Mouse (Mus musculus): ENCODE results near the gene Vamp1.
A peak's percentile ranks its signal among the peaks of the same experiment; 100 is the strongest.
"Not testable (repeated sequence)": the region's sequence is repeated elsewhere in the genome, so short reads cannot be mapped to it uniquely, and the experiment has no call there.

Gene Vamp1

DNA sequence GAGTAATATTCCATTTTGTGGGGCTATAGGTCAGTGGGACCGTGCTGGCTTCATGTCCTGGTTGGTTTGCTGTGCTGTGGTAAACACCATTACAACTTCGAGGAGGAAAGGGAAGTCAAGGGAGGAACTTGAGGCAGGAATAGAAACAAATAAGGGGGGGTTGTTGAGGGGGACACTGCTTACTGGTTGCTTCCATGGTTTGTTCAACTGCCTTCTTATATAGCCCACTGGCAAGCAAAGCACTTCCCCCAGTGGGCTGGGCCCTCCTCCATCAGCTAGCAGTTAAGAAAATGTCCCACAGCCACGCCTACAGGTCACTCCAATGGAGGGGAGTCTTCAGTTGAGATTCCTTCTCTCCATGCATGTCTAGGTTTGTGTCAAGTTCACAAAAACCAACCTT, 36.9 kb downstream of the Vamp1 start:
- DNase-seq = no peak

DNA sequence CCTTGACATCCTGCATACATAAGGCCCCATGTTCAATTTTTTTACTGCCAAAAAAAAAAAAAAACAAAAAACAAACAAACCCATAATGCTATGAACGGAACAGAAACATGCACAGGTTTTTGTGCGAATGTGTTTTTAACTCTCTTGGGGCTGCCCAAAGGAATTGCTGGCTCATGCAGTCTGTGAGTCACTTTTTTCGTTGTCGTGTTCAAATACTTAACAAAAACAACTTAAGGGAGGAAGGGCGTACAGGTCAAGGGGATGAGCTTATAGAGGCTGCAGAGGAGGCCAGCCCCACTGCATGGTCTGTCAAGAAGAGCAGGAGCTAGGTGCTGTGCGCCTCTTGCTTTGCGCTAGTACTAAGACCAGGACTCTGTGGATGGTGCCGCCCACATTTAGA, 37.4 kb downstream of the Vamp1 start:
- no peak for DNase-seq

DNA sequence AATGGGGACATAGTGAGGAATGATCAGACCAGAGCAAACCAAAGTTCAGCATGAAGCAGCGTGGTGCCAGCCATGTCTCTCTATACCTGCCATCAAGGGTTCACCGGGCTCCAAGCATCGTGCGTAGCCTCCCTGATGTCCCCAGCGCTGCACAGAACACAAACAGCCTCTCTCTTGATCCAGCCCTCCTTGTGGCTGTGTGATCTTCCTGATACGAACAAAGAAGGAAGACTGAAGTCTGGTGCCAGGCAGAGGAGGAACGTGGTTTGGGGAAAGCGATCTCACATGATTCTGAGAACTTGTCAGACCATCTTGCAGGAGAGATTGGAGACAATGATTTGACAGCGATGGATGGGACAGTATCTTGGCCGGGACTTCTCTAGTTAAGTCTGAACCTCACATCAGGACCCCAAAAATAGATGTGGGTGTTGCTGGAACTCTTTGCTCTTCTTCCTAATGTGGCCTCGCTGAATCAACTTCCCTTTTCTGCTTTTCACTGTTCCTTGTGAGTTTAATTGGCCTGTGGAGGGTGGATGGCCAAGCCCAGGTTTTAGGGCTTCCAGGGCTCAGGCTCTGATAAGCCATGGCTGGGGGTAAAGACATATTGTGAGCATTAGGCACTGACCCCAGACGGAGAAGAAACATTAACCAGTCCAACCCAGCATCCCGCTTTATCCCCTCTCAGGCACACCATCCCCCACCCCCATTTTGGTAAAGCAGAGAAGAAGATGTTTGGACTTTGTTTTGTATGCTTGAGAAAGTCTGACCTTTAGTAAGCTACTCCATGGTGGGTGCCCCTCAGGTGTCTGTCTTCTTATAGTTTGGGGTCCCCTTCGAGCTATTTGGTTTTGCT, 38.7 kb downstream of the Vamp1 start:
- DNase-seq = no peak

DNA sequence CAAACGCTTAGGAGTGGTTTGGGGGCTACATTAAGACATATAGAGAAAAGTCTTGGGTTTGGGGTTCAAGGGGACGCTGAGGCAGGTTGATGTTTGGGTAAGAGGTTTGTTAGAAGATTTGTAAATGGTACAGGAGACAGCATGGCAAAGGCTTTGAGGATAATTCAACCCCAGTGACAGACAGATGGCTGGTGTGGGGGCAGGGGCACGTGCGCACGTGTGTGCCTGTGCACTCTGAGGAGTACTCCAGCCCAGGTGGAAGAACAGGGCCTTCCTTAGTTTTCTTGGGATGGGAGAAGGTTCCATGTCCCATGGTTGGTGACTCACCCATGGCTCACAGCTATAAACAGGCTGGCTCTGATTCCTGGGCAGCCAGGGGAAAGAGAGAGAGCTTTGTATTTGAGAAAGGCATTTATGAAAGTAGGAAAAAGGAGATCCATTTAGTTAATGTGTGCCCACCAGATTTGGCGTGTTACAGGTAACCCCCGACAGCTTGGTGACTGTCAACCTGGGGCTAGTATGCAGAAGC, 40.2 kb downstream of the Vamp1 start:
- no peak for DNase-seq

DNA sequence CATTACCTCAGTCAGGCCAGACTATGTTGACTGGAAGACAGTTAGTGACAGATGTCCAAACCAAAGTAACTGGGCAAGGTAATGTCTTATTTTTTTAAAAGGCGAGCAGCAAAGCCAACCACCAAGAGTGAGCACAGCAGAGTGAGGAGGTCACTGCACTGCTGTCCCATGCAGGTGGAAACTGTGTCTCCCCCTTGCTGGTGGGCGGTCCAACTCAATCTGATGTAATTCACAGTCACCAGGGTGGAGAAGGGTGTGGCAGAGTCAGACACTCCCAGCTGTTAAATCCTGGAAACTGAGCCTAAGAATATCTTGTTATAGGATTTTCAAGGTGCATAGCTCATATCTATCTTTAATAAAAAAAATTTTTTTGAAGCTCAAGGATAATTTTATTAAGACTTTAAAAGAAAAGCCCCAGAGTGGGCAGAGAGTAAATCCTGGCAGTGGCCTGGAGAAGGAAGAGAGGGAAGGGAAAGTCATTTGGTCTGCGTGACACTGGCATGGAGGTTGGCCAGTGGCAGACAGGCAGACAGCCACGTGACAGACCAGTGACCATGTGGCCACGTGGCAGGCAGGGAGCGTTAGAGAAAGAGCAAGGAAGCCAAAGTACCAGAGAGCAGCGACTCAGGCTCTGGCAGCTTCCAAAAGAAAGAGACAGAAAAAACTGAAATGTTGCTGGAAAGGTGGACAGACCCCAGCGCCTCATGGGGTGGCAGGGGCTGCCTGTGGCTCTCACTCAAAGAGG, 41.0 kb downstream of the Vamp1 start:
- DNase-seq = no peak

DNA sequence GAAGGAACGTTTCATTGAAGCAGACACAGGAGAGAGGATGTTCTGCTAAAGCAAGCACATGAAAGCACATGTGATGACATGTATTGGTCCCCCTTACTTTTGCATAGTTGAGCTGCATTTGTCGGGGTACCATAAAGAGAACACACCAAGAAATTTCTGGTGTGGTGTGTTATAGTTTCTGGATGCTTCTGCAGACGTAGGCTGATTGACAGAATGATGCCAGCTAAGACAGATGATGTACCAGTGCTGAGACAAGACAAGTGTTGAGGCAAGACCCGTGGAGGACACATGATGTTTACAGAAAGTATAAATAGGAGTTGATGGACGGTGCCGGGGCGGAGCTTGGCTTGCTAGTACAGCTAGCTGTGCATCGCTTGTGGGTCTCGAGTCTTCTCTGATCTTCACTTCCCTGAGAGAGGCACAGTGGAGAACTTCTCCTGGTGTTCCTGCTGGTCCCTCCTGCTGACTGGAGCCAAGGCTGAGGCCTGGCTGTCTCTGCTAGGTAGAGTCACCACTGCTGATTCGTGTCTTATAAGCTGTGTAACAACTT, 44.7 kb downstream of the Vamp1 start:
- no peak for DNase-seq

DNA sequence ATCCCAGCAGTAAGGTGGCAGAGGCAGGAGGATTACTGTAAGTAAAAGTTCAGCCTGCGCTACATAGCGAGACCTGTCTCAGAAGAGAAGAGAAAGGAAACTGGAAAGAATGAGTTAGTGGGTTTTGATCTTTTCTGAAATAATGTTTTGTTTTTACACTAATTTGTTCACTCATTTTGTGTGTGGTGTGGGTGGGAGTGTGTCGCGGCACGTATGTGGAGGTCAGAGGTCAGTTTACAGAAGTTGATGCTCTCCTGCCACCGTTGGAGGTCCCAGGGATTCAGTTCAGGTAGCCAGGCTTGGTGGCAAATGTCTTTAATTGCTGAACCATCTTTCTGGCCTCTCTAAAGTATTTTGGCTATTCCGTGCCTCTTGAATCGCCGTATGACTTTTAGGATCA, 48.9 kb downstream of the Vamp1 start:
- no peak for DNase-seq

DNA sequence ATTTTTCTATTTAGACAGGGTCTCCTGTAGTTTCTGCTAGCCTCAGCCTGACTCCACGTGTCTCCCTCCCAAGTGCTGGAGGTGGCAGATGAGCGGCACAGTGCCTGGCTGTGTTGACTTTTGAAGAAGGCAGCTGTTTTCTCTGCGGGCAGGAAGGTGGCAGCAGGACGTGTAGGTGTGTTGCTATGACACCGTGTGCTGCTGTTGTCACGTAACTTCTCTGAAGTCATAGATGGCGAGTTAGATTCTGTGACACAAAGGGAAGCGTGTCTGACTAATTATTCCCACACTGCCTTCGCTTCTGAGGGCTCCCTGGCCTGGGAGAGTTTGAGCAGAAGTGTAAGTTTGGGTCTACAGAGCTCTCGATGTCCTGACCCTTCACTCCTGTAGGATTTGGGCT, 49.9 kb downstream of the Vamp1 start:
- DNase-seq = peak; percentile 79 to 89

DNA sequence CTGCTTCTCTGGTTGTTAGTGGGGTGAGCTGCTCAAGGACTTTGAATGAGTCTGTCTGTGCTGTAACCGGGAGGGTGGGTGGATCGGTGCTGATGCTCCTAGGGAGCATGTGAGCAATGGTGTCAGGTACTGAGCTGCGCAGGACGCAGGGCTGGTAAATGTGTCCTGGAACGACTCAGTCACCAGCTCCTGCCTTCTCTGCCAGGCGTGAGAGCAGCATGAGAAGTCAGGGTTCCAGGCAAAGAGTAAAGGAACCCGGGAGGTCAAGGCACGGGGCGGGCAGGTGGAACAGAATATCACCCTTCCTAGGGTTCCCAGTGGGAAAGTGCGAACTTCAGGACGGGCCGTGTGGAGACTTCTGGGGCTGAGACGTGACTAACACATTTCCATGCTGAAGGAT, 50.7 kb downstream of the Vamp1 start:
- DNase-seq = no peak

DNA sequence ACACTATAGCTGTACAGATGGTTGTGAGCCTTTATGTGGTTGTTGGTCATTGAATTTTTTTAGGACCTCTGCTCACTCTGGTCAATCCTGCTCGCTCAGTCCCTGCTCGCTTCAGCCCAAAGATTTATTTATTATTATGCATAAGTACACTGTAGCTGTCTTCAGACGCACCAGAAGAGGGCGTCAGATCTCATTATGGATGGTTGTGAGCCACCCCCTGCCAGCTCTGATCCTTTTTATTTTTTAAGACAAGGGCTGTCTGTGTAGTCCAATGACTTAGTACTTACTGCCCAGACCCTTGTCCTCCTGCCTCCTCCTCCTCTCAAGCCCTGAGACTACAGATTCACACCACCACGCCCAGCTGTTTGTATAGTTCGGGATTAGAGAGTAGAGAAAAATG, 51.2 kb downstream of the Vamp1 start:
- not testable (repeated sequence) for DNase-seq

DNA sequence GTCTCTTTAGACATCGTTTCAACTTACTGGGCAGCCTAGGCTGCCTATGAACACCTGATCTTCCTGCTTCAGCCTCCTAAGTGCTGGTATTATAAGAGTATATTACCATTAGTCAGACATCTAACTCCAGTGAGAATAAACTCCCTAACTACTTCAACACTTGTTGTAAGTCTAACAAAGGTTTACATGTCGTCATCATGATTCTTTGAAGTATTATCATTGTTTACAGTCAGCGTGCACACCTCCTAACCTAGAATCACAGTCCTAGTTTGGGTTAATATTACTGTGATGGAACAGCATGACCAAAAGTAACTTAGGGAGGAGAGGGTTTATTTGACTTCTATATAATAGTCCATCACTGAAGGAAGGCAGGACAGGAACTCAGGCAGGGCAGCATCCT, 52.1 kb downstream of the Vamp1 start:
- no peak for DNase-seq

DNA sequence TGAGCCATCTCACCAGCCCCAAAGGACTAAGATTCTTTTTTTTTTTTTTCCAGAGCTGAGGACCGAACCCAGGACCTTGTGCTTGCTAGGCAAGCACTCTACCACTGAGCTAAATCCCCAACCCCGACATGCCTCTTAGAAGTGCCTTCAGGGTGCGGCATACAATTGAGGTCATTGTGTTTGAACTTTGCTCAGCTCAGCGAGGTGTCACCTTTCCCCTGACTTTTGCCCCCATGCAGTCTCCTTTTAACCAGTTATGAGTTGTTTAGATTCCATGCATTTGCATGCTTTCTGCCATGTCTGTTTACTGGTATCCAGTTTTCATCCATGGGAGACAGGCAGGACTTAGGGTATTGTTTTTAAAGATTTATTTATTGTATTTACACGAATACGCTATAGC, 53.4 kb downstream of the Vamp1 start:
- DNase-seq = no peak

DNA sequence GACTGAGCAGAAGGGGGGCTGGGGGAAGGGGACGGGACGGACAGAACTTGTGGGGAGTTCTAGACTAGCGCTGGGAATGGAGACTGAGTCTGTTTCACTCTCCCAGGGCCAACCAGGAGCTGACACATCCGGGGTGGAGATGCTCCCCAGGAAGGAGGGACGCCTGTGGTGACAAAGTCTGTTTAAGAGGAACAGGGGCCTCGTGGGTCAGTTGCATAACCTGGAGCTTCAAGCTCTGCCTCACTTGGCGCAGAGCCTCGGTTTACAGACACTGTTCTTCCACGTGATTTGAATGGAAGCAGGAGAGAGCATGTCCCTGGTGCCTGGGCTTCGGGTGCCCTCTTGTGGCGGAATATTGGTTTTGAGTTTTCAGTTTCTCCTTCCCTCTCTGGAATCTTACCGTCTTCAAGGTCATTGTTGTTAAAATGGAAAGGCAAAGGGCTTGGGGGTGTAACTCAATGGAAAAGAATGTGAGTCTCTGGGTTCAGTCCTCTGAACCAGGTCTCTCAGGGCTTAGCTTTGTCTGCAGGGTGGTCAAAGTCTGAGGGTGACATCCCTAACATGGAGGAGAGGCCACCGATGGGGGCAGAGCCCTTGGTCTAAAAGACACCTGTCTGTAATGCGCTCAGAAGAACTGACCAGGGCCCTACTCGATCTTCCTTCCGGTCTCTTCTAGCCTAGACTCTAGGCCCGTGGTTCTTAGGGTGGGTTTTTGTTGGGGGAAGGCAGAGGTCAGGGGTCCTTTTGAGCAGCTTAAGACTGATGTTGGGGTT, 56.3 kb downstream of the Vamp1 start:
- peak; percentile 67 to 75 for DNase-seq

DNA sequence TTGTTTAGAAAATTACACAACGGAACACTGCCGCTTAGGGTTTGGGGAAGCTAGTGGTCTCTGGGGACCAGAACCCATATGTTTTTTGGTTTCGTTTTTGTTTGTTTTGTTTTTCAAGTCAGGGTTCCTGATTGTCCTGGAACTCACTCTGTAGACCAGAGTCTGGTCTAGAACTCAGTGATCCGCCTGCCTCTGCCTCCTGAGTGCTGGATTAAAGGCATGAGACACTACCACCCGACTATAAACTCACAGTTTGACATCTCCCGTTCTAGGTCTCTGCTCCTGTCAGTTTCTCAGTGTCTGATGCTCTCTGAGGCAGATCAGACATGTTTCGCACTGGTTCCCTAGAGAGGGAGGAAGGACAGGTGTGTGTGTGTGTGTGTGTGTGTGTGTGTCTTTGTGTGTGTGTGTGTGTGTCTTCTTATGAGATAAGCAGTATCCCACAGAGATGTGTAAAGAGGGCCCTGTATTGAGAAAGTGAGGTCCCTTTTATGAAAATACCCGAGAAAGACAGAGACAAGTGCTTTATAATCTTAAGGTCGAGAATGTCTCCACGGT, 57.0 kb downstream of the Vamp1 start:
- DNase-seq = no peak

DNA sequence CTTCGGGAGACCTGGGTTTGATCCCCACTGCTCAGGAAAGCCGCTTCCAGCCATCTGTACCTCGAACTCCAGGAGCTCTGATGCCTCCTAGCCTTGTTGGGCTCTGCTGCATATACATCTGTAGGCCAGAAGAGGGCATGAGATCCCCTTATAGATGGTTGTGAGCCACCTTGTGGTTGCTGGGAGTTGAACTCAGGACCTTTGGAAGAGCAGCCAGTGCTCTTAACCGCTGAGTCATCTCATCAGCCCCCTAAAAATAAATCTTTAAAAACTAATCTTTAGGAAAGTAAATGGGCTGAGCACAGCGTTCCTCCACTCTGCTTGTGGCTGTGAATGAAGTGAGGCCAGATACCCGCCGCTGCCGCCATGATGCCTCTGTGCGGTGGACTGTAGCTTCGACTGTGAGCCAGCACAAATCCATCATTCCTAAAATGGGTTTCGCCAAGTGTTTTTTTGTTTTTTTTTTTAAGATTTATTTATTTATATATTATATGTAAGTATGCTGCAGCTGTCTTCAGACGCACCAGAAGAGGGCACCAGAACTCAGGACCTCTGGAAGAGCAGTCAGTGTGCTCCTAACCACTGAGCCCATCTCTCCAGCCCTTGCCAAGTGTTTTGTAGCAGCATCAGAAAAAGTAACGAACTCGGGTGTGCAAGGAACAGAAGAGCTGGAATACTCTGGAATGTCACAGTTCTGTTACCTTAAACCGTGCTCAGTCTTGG, 59.7 kb downstream of the Vamp1 start:
- DNase-seq = no peak

DNA sequence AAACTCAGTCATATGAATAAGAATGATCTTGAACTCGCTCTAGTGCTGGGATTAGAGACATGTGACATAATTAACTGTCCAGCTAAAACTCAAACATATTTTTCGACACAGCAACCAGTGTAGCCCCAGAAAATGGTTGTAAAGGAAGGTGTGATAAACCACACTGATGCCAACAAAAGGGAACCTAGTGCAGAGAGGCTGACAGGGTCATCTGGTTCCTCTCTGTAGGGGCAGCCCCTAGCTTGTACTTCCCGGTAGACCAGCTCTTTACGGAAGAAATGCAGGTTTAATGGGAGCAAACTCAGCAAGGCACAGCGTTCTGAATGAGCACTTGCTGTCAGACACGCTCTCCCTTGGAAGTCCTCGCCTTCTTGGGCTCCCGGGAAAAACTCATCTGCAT, 64.4 kb downstream of the Vamp1 start:
- DNase-seq = no peak

DNA sequence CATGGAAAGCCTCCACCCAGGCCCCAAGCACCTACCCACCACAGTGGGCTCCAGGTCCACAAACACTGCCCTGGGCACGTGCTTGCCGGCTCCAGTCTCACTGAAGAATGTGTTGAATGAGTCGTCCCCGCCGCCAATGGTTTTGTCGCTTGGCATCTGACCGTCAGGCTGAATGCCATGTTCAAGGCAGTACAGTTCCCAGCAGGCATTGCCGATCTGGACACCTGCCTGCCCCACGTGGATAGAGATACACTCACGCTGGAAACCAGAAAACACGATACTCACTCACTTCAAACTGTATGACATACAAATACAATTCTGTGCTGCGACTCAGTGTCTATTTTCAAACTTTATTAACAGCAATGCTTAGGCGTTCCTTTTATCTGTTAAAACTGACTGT, 67.4 kb downstream of the Vamp1 start:
- DNase-seq = not testable (repeated sequence)

DNA sequence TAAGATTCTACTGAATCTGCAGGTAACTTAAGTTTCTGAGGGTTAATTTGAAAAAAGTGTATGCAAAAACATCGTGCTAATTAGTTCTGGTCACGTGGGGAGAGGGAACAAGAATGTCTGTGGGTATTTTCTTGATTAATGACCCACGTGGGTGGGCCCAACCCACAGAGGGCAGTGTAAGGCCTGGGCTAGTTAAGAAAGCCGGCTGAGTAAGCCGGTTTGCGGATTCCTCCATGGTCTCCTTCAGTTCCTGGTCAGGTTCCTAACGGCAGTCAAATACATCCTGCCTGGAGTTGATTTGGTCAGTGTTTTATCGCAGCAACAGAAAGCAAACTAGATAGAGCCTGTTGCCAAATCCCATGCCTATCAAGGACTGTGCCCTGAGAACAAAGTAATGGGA, 68.9 kb downstream of the Vamp1 start:
- DNase-seq = no peak

DNA sequence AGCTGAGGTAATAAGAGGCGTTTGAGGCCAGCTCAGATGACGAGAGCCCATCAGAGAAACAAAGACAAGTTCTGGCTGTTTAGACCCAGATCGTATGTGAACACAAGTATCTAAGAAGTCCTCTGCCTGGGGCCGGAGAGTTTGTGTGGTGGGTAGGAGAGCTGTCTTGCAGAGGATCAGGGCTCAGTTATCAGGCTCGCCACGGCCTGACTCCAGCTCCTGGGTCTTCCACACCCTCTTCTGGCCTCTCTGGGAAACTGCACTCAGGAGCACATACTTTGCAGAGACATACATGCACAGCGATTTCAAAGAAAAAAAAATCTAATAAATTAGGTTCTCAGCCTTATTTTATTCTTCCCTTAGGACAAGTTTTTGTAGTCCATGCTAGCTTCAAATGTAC, 69.4 kb downstream of the Vamp1 start:
- DNase-seq = no peak

DNA sequence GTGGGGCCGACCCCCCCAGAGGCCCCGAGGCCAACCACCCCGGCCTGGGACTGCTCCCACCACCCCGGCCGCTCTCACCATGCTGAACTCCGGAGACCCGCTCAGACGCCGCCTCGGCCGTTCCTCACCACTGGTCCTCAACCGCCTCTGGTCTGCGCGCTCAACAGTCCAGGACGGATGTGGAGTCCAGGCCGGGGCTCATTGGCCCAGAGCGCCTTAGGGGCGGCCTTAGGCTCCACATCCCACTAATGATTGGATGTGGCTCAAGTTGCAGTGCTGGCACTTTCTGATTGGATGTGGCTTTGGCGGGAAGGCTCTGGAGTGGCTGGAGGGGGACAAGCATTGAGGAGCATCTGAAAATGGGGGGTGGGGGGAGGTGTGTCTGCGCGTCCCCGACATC, 70.5 kb downstream of the Vamp1 start, which contains the start of gene Tuba3a:
Tuba3a (minus strand) TSS at position 153 of the 400 bp plus-strand sequence.
- no peak for DNase-seq

DNA sequence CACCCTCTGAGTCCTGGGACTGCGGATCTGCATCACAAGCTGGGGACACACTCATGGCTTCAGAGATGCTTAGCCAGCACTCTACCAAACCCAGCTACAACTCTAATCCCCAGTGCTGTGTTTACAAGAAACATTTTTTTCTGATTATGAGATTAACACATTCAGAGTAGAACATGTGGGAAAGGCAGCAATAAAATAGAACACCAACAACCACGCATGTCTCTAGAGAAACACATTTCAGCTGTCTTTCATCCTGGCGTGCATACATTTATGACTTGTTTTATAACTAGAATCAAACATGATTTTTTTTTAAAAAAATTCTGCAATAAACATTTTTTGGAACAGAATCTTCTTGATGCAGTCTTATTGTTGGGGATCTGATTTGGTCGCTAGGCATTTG, 71.6 kb downstream of the Vamp1 start:
- DNase-seq = no peak

DNA sequence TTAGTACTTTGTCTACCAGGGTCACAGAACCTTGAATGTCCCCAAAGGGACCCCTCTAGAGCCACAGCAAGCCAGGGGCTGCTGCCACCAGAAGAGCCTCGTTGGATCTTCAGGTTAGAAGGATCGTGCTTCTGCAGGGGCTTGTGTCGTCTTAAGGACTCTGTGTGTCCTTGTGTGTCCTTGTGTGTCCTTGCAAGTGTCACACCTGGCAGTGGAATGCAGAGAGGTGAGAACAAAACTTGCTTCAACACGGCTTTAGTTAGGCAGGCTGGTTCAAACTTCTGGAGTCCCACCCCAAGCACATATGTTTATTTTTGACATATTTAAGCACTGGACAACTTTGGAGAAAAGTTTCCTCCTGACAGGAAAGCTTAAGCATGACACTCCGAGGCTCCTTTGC, 73.4 kb downstream of the Vamp1 start:
- no peak for DNase-seq

Data from thymus, adult 18-20 months (tissue).